Mouse (Mus musculus): ENCODE measurements around the gene Fam83g. TPM values are rescaled to one million over a fixed set of nuclear protein-coding genes. Genes with fewer than 3 reads are reported as not detected.

Fam83g gene
- total and polyA plus RNA-seq, 3 experiments = 0.05 TPM; not detected in 2

DNA sequence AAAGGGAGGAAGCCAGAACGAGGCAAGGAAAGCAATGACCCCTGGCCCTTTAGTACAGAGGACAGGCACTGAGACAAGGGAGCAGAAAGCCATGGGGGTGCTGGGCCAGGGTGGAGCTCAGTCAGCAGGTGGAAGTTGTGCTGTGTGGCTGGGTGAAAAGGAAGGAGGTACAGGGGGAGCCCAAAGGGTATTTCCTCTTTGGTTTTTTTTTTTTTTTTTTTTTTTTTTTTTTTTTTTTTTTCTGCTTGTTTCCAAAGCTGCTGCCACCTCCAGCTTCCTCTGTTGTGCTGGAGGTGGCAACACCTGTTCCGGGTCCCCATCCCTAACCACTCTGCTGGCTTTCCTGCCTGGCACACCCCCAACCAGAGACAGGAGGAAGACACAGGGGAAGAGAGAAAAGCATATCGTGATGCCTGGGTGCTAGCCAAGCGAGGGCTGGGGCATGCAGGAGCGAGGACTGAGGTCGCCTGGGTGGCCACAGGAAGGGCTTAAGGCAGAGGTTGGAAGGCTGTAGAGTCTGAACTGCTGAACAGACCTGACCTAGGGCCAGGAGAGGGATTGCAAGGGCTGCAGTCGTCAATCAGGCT is 23.0 kb upstream of the Fam83g start:
- peaks cover 11% of the 10 kb centered on the region for H3K27me3 ChIP-seq (ENCODE audit: insufficient read depth, low read length)
- no peak for ATAC-seq (ENCODE audit: extremely low read depth, insufficient number of reproducible peaks, low FRiP score, poor library complexity, severe bottlenecking)

DNA sequence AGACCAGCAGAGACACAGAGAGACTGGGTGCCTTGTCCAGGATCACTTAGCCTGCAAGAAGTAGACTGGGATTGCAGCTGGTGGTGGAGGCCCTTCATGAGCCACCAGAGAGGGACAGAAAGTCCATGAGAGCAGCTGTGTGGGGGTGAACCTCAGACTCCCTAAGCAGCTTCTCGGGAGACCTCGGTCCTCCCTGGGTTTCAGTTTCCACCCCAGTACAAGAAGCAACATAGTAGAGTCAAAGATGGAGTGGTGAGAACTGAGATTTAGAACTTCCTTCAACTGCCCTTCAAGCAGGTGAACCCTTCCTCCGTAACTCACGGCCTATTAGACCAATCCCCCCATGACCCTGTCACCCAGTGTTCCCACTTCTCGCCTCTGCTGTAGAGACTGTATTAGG is 21.7 kb upstream of the Fam83g start:
- no peak for TF ChIP-seq TAL1 (conservative IDR thresholded peaks at IDR 0.05; ENCODE audit: low read depth, low read length)
- no peak for TF ChIP-seq GATA1 (IDR thresholded peaks at IDR 0.05; ENCODE audit: borderline replicate concordance, low read length)
- TF ChIP-seq POLR2AphosphoS5 (IDR thresholded peaks at IDR 0.05; ENCODE audit: insufficient replicate concordance, low read depth, low read length) = no peak
- TF ChIP-seq CTCF (IDR thresholded peaks at IDR 0.05; ENCODE audit: low read depth, low read length) = no peak
- TF ChIP-seq GATA2 (IDR thresholded peaks at IDR 0.05; ENCODE audit: borderline replicate concordance, low read depth, low read length) = no peak
- H3K4me1 ChIP-seq (ENCODE audit: insufficient read depth, low read depth, low read length) = no peaks in the 10 kb centered on the region
- ATAC-seq (ENCODE audit: extremely low read depth, insufficient number of reproducible peaks, low FRiP score, poor library complexity, severe bottlenecking) (no peak), DNase-seq (ENCODE audit: low spot score) (no peak)
- H3K36me3 ChIP-seq (replicated peaks) = peaks cover 41% of the 10 kb centered on the region
- no peak overlapping the region for H3K4me3 ChIP-seq (ENCODE audit: low read depth, low read length)
- H3K9me3 ChIP-seq (replicated peaks) = no peaks in the 10 kb centered on the region
- peaks cover 11% of the 10 kb centered on the region for H3K27me3 ChIP-seq (ENCODE audit: insufficient read depth, low read length)

More for the DNA sequence above, 23.0 kb upstream of the Fam83g start:
- Histone ChIP-seq H3K4me3 (ENCODE audit: low read depth, low read length) (no peak overlapping the region), H3K4me1 (ENCODE audit: insufficient read depth, low read depth, low read length) (peaks cover 3% of the 10 kb centered on the region; the same call in 1 of the 2 replicates), H3K36me3 (replicated peaks) (peaks cover 41% of the 10 kb centered on the region), H3K9me3 (replicated peaks) (no peaks in the 10 kb centered on the region)
- DNase-seq (ENCODE audit: low spot score) = no peak
- TF ChIP-seq GATA2 (IDR thresholded peaks at IDR 0.05; ENCODE audit: borderline replicate concordance, low read depth, low read length) (no peak), CTCF (IDR thresholded peaks at IDR 0.05; ENCODE audit: low read depth, low read length) (no peak), GATA1 (IDR thresholded peaks at IDR 0.05; ENCODE audit: borderline replicate concordance, low read length) (no peak), TAL1 (conservative IDR thresholded peaks at IDR 0.05; ENCODE audit: low read depth, low read length) (no peak), POLR2AphosphoS5 (IDR thresholded peaks at IDR 0.05; ENCODE audit: insufficient replicate concordance, low read depth, low read length) (no peak)

DNA sequence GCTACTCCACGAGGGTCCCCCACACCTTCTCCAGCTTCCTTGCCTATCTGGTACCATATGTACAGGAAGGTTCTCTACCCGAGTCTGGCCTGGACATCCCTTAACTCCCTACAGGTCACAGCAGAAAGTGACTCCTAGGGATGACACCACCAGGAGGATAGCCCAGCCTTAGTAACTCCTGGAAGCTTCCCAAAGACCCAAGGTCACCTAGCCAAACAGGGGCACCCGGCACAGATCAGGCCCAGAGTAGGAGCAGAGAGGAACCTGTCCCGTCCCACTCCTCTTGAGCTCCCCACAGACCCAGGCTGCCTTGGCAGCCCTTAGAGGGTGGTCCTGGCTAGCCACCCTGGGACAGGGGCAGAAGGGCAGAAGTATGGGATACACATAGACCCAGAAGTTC is 18.5 kb upstream of the Fam83g start:
- Histone ChIP-seq H3K27me3 (ENCODE audit: insufficient read depth, low read length) (peaks cover 8% of the 10 kb centered on the region), H3K4me3 (ENCODE audit: low read depth, low read length) (no peak overlapping the region), H3K9me3 (replicated peaks) (no peaks in the 10 kb centered on the region), H3K4me1 (ENCODE audit: insufficient read depth, low read depth, low read length) (peaks cover 7% of the 10 kb centered on the region; the same call in 1 of the 2 replicates), H3K36me3 (replicated peaks) (peaks cover 38% of the 10 kb centered on the region)
- TF ChIP-seq GATA2 (IDR thresholded peaks at IDR 0.05; ENCODE audit: borderline replicate concordance, low read depth, low read length) = no peak
- no peak for TF ChIP-seq POLR2AphosphoS5 (IDR thresholded peaks at IDR 0.05; ENCODE audit: insufficient replicate concordance, low read depth, low read length)
- no peak for TF ChIP-seq CTCF (IDR thresholded peaks at IDR 0.05; ENCODE audit: low read depth, low read length)
- no peak for TF ChIP-seq TAL1 (conservative IDR thresholded peaks at IDR 0.05; ENCODE audit: low read depth, low read length)
- no peak for TF ChIP-seq GATA1 (IDR thresholded peaks at IDR 0.05; ENCODE audit: borderline replicate concordance, low read length)
- no peak for DNase-seq (ENCODE audit: low spot score)
- no peak for ATAC-seq (ENCODE audit: extremely low read depth, insufficient number of reproducible peaks, low FRiP score, poor library complexity, severe bottlenecking)

DNA sequence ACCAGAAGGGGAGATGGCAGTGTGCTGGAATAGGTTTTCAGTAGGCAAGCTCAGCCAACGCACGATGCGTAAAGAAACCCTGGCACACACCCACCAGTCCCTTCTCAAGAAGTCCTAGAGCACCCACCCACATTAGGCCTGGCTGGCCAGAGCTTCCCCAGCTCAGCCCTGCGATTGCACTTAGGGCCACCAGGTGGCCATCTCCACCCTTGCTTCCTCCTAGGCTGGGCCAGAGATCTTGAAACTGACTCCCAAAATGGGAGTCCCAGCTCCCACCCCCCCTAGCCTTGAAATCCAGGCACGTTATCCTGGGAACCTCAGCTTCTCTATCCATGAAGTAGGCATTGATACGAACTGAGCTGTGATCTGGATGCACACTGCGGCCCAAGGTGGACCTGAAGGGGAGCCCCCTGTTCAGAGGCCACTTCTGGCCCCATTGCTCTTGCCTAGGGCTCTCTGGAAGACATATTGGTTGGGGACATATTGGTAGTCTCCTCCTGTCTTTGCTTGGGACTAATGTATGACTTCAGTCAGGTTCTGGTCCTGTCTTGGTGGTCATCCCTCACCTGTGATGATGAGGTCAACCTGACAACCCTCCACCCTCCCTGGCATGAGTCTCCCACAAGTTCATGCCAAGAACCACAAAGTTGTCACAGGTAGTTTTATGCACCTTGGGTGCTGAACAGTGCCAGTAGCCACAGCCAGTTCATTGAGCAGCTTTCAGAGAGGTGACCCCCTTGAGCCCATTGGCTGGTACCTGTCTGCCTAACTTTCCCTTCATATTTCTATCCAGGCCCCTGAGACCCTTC is 17.7 kb upstream of the Fam83g start:
- Histone ChIP-seq H3K4me1 (ENCODE audit: insufficient read depth, low read depth, low read length) (peaks cover 9% of the 10 kb centered on the region; the same call in 1 of the 2 replicates), H3K4me3 (ENCODE audit: low read depth, low read length) (no peak overlapping the region), H3K9me3 (replicated peaks) (no peaks in the 10 kb centered on the region), H3K36me3 (replicated peaks) (peaks cover 36% of the 10 kb centered on the region), H3K27me3 (ENCODE audit: insufficient read depth, low read length) (peaks cover 4% of the 10 kb centered on the region; the same call in 1 of the 2 replicates)
- peak; percentile 23; the same call in 1 of the 2 replicates for TF ChIP-seq CTCF (IDR thresholded peaks at IDR 0.05; ENCODE audit: low read depth, low read length)
- TF ChIP-seq POLR2AphosphoS5 (IDR thresholded peaks at IDR 0.05; ENCODE audit: insufficient replicate concordance, low read depth, low read length) = no peak
- DNase-seq (ENCODE audit: low spot score) (no peak), ATAC-seq (ENCODE audit: extremely low read depth, insufficient number of reproducible peaks, low FRiP score, poor library complexity, severe bottlenecking) (no peak)

DNA sequence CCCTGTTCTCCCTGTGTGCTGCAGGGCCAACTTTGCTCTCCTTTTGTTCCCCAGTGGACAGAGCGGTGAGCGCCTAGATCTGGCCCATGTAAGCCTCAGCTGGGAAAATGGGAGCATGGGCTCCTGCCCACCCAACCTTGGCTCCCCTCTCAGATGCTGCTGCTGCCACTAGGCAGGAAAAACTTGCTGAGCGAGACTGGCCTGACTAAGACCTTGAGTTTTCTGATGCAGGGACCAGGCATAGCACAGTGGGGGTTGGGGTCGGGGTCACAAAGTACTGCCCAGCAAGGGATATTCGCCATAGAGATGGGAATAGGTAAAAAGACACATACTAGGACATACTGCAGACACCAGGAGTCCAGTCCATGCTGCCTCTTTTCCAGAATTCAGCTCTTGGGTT is 16.6 kb upstream of the Fam83g start:
- no peak overlapping the region for H3K4me3 ChIP-seq (ENCODE audit: low read depth, low read length)
- no peak for TF ChIP-seq CTCF (IDR thresholded peaks at IDR 0.05; ENCODE audit: low read depth, low read length)
- TF ChIP-seq GATA2 (IDR thresholded peaks at IDR 0.05; ENCODE audit: borderline replicate concordance, low read depth, low read length) = no peak
- TF ChIP-seq TAL1 (conservative IDR thresholded peaks at IDR 0.05; ENCODE audit: low read depth, low read length) = no peak
- no peak for TF ChIP-seq GATA1 (IDR thresholded peaks at IDR 0.05; ENCODE audit: borderline replicate concordance, low read length)
- TF ChIP-seq POLR2AphosphoS5 (IDR thresholded peaks at IDR 0.05; ENCODE audit: insufficient replicate concordance, low read depth, low read length) = no peak
- DNase-seq (ENCODE audit: low spot score) = no peak
- H3K27me3 ChIP-seq (ENCODE audit: insufficient read depth, low read length) = peaks cover 2% of the 10 kb centered on the region; the same call in 1 of the 2 replicates
- peaks cover 9% of the 10 kb centered on the region; the same call in 1 of the 2 replicates for H3K4me1 ChIP-seq (ENCODE audit: insufficient read depth, low read depth, low read length)
- no peak for ATAC-seq (ENCODE audit: extremely low read depth, insufficient number of reproducible peaks, low FRiP score, poor library complexity, severe bottlenecking)
- no peaks in the 10 kb centered on the region for H3K9me3 ChIP-seq (replicated peaks)
- peaks cover 36% of the 10 kb centered on the region for H3K36me3 ChIP-seq (replicated peaks)

DNA sequence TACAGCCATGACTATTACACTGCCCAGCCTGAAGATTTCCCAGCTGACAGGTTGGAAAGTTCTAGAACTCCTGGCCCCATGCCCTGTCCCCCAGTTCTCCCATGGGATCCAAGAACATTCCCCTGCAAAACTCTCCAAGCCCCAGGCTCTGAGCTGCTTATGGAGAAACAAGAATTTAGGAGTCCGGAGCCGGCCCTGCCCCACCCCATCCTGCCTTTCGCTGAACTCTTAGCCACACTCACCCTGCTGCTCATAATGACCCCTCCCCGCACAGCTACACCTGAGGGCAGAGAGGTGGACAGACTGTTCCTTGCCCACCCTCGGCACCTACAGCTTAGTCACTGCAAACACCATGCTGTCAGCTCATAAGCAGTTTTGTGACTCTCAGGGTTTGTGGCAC is 16.1 kb upstream of the Fam83g start:
- H3K36me3 ChIP-seq (replicated peaks) = peaks cover 35% of the 10 kb centered on the region
- no peaks in the 10 kb centered on the region for H3K9me3 ChIP-seq (replicated peaks)
- TF ChIP-seq TAL1 (conservative IDR thresholded peaks at IDR 0.05; ENCODE audit: low read depth, low read length) (no peak), POLR2AphosphoS5 (IDR thresholded peaks at IDR 0.05; ENCODE audit: insufficient replicate concordance, low read depth, low read length) (no peak)

More for the DNA sequence above, 16.1 kb upstream of the Fam83g start:
- no peak for DNase-seq (ENCODE audit: low spot score)
- no peak overlapping the region for H3K4me3 ChIP-seq (ENCODE audit: low read depth, low read length)
- H3K4me1 ChIP-seq (ENCODE audit: insufficient read depth, low read depth, low read length) = peaks cover 9% of the 10 kb centered on the region; the same call in 1 of the 2 replicates
- peaks cover 2% of the 10 kb centered on the region; the same call in 1 of the 2 replicates for H3K27me3 ChIP-seq (ENCODE audit: insufficient read depth, low read length)
- no peak for ATAC-seq (ENCODE audit: extremely low read depth, insufficient number of reproducible peaks, low FRiP score, poor library complexity, severe bottlenecking)
